Mouse (Mus musculus) liver, embryonic 14.5 days (tissue): ENCODE measurements around the gene Kdm5b.

Experiments used
- CTCF ChIP-seq: IDR thresholded peaks from 2 replicates; pipeline ENCODE4 v1.5.1; 2016; ENCODE audit warnings: antibody characterized with exemption, low read depth, control low read depth
- EP300 ChIP-seq: IDR thresholded peaks from 2 replicates; pipeline ENCODE4 v1.6.1; 2016; ENCODE audit warnings: antibody characterized with exemption, low read depth

GRCm38 (mm10) chr1:134646963-134647282 lies 87.0 kb downstream of the Kdm5b start:
- TF ChIP-seq EP300 (no peak), CTCF (no peak)
